Mouse (Mus musculus): Measurements from ENCODE around the gene Mapk11. TPM values are rescaled to one million over a fixed set of nuclear protein-coding genes. Genes with fewer than 3 reads are reported as not detected.
A peak's percentile ranks its signal among the peaks of the same experiment; 100 is the strongest.

The Mapk11 gene
- polyA plus RNA-seq, 1 experiment from 2014 or later, result 10.4 TPM

DNA sequence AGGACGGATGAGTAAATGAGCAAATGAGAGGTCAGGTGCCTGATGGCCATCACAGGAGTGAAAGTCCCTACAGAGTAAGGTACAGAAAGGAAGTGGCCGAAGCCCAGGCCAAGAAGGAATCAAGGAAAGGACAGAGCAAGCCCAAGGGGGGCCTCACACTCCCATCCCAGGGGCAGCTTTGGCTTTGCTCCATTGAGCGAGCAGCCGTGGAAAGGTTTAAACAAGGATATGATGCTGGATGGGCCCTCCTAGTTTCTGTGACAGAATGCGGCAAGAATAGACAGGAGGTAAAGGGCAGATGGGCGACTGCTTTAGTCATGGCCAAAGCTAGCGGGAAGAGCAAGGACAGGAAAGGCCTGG is 11.4 kb downstream of the Mapk11 start:
- H3K4me1 ChIP-seq, result peaks cover 20% of the 10 kb centered on the region
- no peaks in the 10 kb centered on the region for H3K9me3 ChIP-seq
- WGBS, result 91% methylated on average over 7 of the region's 7 CpGs
- peaks cover 44% of the 10 kb centered on the region for H3K27me3 ChIP-seq
- no peak overlapping the region for H3K4me2 ChIP-seq (replicated peaks)
- no peaks in the 10 kb centered on the region for H3K36me3 ChIP-seq
- H3K9ac ChIP-seq, result no peak overlapping the region
- no peak overlapping the region for H3K4me3 ChIP-seq
- no peak for ATAC-seq (ENCODE audit: low FRiP score, low read depth)
- H3K27ac ChIP-seq, result no peak overlapping the region

DNA sequence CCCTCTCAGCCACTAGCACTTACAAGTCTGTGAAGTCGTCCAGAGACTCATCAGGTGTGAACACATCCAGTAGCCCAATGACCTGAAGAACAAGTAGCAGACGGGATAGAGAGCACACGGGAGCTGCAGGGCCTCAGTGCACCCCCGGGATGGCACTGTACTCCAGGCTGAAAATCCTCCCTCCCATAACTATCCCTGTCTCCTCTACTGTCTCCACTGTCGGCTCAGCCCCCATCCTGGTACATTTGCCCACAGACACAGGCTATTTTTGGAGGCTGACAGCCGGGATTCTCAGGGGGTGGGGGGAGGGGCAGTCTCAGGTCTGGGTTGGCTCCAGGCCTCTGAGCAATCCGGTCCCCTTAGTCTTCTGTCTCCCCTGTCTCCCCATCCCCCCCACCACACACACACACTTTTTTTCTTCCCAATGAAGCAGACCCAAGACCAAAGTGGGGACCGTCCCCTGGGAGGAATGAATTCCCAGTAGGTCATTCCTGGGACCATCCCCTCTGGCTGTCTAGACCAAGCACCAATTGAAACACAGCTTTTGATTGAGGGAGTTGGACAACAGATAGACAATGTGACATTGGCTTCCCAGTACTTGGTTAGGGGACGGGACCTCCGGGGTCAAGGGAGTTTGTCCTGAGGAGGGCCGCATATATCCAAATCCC is 11.9 kb downstream of the Mapk11 start:
- no peak overlapping the region for H3K27ac ChIP-seq
- H3K9me3 ChIP-seq, result no peaks in the 10 kb centered on the region
- 71% methylated on average over 11 of the region's 11 CpGs for whole genome bisulfite sequencing
- no peak overlapping the region for H3K9ac ChIP-seq
- no peak for ATAC-seq (ENCODE audit: low FRiP score, low read depth)
- peaks cover 20% of the 10 kb centered on the region for H3K4me1 ChIP-seq
- H3K27me3 ChIP-seq, result peaks cover 39% of the 10 kb centered on the region
- no peak overlapping the region for H3K4me2 ChIP-seq (replicated peaks)
- H3K4me3 ChIP-seq, result no peak overlapping the region
- H3K36me3 ChIP-seq, result no peaks in the 10 kb centered on the region

DNA sequence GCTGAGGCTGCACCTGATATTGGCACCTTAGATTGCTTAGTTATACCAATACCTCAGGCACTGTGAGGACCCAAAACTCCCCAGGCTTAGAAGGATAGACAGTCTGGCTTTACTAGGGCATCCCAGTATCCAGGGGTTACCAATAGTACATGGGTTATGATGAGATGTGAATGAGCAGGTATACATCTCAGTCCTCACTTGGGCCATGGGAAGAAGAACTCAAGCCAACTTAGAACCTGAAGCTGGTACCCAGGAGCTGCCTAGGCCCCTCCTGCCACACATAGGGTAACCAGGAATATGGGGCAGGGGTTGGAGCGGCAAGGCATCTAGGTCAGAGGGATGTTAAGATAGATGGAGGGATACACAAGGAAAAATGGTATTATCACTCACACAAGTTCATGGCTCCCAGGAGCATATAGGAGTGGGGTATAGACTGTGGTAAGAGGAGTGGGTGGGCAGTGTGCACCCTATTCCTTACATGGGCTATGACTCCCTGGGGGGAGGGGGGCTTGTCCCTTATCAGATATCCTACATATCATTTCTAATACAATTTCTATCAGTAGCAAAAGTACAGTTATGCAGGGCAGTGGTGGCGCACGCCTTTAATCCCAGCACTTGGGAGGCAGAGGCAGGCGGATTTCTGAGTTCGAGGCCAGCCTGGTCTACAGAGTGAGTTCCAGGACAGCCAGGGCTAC is 12.8 kb downstream of the Mapk11 start:
- Histone ChIP-seq H3K9me3 (no peaks in the 10 kb centered on the region), H3K4me2 (replicated peaks) (no peak overlapping the region), H3K9ac (no peak overlapping the region), H3K27me3 (peaks cover 32% of the 10 kb centered on the region), H3K4me1 (peaks cover 20% of the 10 kb centered on the region), H3K36me3 (no peaks in the 10 kb centered on the region), H3K4me3 (no peak overlapping the region), H3K27ac (no peak overlapping the region)
- WGBS, result 97% methylated on average over 5 of the region's 5 CpGs
- ATAC-seq (ENCODE audit: low FRiP score, low read depth), result no peak

DNA sequence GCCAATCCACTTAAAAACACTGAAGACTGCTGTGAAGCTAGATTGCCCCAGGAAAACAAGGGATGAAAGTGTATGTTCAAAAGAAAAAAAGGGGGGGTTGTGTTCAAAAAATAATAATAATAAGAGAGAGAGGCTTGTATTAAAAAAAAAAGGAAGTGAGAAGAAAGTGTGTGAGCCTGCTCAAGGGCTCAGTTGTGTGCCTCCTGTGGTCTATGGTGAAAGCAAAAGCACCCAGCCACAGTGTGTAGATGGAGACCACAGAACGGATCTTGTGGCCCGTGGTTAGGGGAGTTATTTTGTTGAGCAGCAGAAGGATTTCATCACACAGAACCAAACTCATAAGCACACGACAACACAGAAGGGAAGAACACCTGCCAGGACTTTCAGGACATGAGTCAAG is 18.1 kb downstream of the Mapk11 start:
- Histone ChIP-seq H3K4me2 (replicated peaks) (no peak overlapping the region), H3K9ac (no peak overlapping the region), H3K27ac (no peak overlapping the region), H3K36me3 (no peaks in the 10 kb centered on the region), H3K27me3 (no peaks in the 10 kb centered on the region), H3K9me3 (no peaks in the 10 kb centered on the region), H3K4me1 (peaks cover 12% of the 10 kb centered on the region), H3K4me3 (no peak overlapping the region)
- no peak for ATAC-seq (ENCODE audit: low FRiP score, low read depth)
- 85% methylated on average over 3 of the region's 3 CpGs for WGBS

DNA sequence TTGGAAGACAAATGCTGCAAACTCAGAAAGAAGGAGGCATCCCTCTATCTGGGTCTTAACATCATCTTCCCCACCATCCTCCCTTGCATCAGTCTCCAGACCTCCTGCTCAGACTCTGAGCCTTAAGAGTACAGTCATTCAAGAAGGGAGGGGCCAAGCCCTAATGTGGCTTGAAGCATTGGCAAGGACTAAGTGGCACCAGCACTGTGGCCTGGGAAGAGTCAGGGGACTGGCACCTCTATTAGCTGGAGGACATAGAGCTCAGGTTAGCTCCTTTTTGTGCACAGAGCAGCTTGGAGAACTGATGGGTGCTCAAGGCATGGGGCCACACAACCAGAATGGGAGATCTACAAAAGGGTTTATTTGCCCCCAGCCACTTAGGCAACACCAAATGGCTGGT is 19.2 kb downstream of the Mapk11 start:
- Histone ChIP-seq H3K27ac (no peak overlapping the region), H3K4me2 (replicated peaks) (no peak overlapping the region), H3K9ac (no peak overlapping the region), H3K36me3 (peaks cover 4% of the 10 kb centered on the region; the same call in 1 of the 2 replicates), H3K4me1 (peaks cover 12% of the 10 kb centered on the region), H3K27me3 (no peaks in the 10 kb centered on the region), H3K9me3 (no peaks in the 10 kb centered on the region), H3K4me3 (no peak overlapping the region)
- no peak for ATAC-seq (ENCODE audit: low FRiP score, low read depth)

DNA sequence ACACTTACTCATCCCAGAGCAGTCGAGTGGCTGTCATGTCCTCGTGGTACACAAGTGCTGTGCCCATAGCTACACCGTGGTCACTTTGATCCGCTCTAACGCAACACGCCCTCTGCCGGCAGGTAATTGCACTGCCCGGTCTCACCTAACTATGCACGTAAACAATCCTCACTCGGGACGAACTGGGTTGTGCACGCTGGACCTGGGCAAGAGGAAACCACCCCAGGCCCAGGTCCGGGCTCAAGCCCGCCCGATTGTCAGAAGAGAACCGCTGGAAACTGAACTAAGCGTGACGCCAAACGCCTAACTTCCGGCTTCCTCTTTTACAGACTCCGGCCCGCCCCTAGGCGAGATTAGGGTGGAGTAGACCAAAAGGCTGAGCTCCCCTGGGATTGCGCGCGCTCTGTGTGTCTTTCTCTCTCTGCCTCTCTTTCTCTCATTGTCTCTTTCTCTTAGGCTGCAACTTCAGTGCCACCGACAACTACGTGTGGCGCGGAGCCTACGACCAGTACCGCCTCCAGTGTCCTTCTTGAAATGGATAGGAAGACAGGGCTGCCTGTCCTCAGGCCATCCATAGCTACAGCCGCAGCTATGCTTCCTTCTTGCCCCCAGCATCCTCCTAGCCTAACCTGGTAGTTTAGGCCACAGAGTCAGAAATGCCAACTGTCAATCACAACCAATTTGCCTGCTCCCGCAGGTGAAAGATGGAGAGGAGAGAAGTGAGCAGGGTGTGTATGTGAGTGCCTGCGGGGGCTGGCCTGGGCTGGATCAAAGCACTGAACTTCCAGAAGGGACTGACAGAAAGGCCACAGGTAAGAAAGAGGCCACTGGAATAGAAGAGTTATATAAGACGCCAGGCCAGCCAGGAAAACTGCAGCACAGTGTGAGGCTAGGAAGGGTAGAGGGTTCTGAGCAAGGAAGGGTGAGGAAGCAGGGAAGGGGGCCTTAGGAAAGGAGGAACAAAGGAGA is 20.8 kb downstream of the Mapk11 start, which contains the start of gene Hdac10:
Gene Hdac10 (minus strand): TSS at position 319 of the 969 bp plus-strand sequence.
- Histone ChIP-seq H3K27ac (peak within 1 kb of the TSS; percentile 68), H3K36me3 (peaks cover 7% of the 10 kb centered on the region; the same call in 1 of the 2 replicates)

DNA sequence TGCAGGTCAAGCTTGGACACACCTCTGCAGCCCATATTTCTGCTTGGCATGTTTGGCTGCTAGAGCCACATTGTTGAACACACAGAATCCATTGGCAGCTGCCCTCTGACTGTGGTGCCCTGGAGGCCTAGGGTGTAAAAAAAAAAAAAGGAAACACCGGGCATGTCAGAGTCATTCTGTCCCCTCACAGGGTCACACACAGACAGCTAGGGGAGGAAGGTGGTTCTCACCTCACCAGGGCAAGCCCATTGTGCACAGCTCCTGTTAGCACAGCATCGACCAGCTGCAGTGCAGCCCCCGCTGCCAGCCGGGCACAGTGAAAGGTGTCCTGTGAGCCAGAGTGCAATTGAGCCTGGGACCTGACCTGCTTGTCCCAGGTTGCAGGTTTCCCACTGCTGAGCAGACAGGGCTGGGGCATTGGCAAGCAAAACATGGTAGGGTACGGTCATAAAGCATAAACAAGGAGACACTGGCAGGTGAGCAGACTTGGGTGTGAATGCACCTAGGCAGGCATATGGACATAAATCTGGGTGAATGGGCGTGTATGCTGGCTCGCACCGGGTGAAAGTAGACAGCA is 22.0 kb downstream of the Mapk11 start:
- no peak for ATAC-seq (ENCODE audit: low FRiP score, low read depth)
- whole genome bisulfite sequencing, result 82% methylated on average over 8 of the region's 8 CpGs
- Histone ChIP-seq H3K9me3 (no peaks in the 10 kb centered on the region), H3K9ac (peak overlapping the region; percentile 75; the same call in 1 of the 2 replicates), H3K36me3 (peaks cover 7% of the 10 kb centered on the region; the same call in 1 of the 2 replicates), H3K27ac (no peak overlapping the region), H3K4me2 (replicated peaks) (peak overlapping the region; percentile 86), H3K27me3 (no peaks in the 10 kb centered on the region), H3K4me3 (peak overlapping the region; percentile 63), H3K4me1 (peaks cover 23% of the 10 kb centered on the region)

More for the DNA sequence above, 20.8 kb downstream of the Mapk11 start, which contains the start of gene Hdac10:
- H3K27me3 ChIP-seq, result no peaks in the 10 kb centered on the region
- H3K9me3 ChIP-seq, result no peaks in the 10 kb centered on the region
- H3K4me3 ChIP-seq, result peak within 1 kb of the TSS; percentile 63
- peak; percentile 82 for ATAC-seq (ENCODE audit: low FRiP score, low read depth)
- WGBS, result 3% methylated on average over 36 of the region's 36 CpGs
- H3K9ac ChIP-seq, result peak within 1 kb of the TSS; percentile 75
- H3K4me1 ChIP-seq, result peaks cover 19% of the 10 kb centered on the region
- peak within 1 kb of the TSS; percentile 86 for H3K4me2 ChIP-seq (replicated peaks)

DNA sequence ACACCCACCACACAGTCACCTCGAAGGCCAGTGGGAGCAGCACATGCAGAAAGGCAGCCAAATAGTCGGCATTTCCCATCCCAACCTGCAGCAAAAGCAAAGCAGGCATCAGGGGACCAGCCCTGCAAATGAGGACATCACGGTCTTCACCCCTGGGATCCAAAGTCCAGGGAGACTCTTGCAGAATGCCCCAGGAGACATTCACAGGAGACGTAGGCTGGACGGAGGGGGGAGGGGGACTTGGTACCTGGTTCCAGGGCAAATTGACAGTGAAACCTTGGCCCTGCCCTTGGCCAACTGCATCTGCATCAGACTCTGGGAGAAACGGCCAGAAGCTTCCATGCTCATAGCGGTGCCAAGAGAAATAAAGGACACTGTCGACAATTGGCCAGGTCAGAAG is 22.8 kb downstream of the Mapk11 start:
- Histone ChIP-seq H3K27ac (no peak overlapping the region), H3K4me1 (peaks cover 31% of the 10 kb centered on the region), H3K4me2 (replicated peaks) (no peak overlapping the region), H3K4me3 (no peak overlapping the region), H3K36me3 (peaks cover 7% of the 10 kb centered on the region; the same call in 1 of the 2 replicates), H3K9ac (no peak overlapping the region), H3K27me3 (no peaks in the 10 kb centered on the region), H3K9me3 (no peaks in the 10 kb centered on the region)
- no peak for ATAC-seq (ENCODE audit: low FRiP score, low read depth)
- 88% methylated on average over 8 of the region's 8 CpGs for WGBS

DNA sequence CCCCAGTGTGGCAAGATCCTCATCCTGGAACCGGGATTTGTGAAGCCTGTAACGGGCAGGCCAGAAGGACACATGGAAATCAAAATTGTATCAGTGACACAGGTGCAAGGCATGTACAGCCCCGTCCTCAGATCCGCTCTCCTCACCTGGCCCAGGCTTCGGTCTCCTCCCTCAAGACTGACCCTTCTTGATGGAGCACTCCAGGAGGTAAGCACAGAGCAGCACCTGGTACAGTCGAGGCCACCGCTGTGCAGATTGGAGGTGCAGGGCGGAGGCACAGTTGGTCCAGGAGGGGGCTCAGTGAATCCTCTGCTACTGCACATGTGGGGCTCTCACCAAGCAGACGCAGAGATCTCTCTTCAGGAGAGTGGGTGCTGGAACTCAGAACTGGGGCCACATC is 24.1 kb downstream of the Mapk11 start:
- peaks cover 9% of the 10 kb centered on the region for H3K36me3 ChIP-seq
- no peak overlapping the region for H3K27ac ChIP-seq
- no peaks in the 10 kb centered on the region for H3K27me3 ChIP-seq
- ATAC-seq (ENCODE audit: low FRiP score, low read depth), result no peak
- H3K4me3 ChIP-seq, result no peak overlapping the region
- H3K9me3 ChIP-seq, result no peaks in the 10 kb centered on the region
- 93% methylated on average over 9 of the region's 9 CpGs for WGBS
- no peak overlapping the region for H3K9ac ChIP-seq
- no peak overlapping the region for H3K4me2 ChIP-seq (replicated peaks)
- H3K4me1 ChIP-seq, result peaks cover 44% of the 10 kb centered on the region

DNA sequence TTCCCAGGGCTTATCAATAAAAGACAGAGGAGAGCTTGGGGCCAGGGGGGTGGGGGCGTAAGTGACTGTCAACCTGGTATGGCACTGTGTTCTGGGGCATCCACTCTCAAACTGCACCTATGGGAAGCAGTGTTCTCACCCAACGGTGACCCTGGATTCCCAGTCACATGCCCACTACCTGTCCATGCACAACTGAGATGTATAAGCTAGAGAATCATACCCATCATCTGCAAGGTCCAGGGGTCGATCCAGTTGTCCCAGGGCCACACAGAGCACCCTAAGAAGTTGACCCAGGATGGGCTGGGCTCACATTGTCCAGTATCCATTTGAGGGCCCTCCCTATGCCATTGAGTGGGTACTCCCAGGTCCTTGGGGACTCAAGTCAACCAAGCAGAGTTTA is 25.1 kb downstream of the Mapk11 start:
- H3K4me3 ChIP-seq, result no peak overlapping the region
- H3K9me3 ChIP-seq, result no peaks in the 10 kb centered on the region
- H3K36me3 ChIP-seq, result peaks cover 19% of the 10 kb centered on the region
- H3K4me1 ChIP-seq, result peaks cover 54% of the 10 kb centered on the region
- H3K9ac ChIP-seq, result no peak overlapping the region; the same call in 1 of the 2 replicates
- no peaks in the 10 kb centered on the region for H3K27me3 ChIP-seq
- whole genome bisulfite sequencing, result 91% methylated on average over 3 of the region's 3 CpGs
- no peak for ATAC-seq (ENCODE audit: low FRiP score, low read depth)
- peak overlapping the region; percentile 96; the same call in 1 of the 2 replicates for H3K4me2 ChIP-seq (replicated peaks)
- H3K27ac ChIP-seq, result no peak overlapping the region

DNA sequence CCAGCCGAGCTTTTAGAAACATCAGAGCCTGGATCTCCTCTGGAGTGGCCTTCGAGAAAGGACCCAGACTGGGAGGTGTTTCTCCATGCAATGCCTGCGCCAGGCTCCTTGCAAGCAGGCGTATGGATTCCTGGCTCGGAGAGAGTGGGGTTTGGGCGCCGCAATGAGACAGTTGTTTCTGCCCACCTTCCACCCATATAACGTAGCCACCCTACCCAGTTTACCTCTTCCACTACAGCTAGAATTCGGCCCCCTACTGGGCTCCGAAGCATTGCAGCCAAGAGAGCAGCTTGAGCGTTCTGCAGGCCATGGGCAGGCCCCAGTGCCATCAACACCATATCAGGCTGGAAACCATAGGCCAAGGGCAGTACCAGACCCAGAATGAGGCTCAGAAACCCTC is 25.8 kb downstream of the Mapk11 start:
- peak overlapping the region; percentile 72; the same call in 1 of the 2 replicates for H3K27ac ChIP-seq
- ATAC-seq (ENCODE audit: low FRiP score, low read depth), result no peak
- H3K4me1 ChIP-seq, result peaks cover 50% of the 10 kb centered on the region
- H3K27me3 ChIP-seq, result no peaks in the 10 kb centered on the region
- H3K4me2 ChIP-seq (replicated peaks), result peak overlapping the region; percentile 96
- peak overlapping the region; percentile 87 for H3K9ac ChIP-seq
- H3K9me3 ChIP-seq, result no peaks in the 10 kb centered on the region
- peaks cover 26% of the 10 kb centered on the region for H3K36me3 ChIP-seq
- peak overlapping the region; percentile 88 for H3K4me3 ChIP-seq
- 31% methylated on average over 11 of the region's 11 CpGs for WGBS

All from limb, embryonic 13.5 days (tissue).